Mouse (Mus musculus): ENCODE data around the gene Wfdc15b.

- no peak for TF ChIP-seq CTCF (IDR thresholded peaks at IDR 0.05; ENCODE audit: control insufficient read depth, insufficient read depth, low read length)
- TF ChIP-seq POLR2A (IDR thresholded peaks at IDR 0.05; ENCODE audit: borderline replicate concordance, control insufficient read depth, low read depth, low read length), result no peak
Observed at GRCm38 (mm10) chr2:164238366-164238765, 16.9 kb upstream of the Wfdc15b start, which contains the start of gene Svs2.

Measured in bone marrow, adult 2 months (tissue).